Mouse (Mus musculus) intestine, embryonic 14.5 days (tissue): Measurements from ENCODE around the gene Olfr791. TPM values are rescaled to one million over a fixed set of nuclear protein-coding genes. Genes with fewer than 3 reads are reported as not detected.

Source experiments
- ATAC-seq: fragments of 200-750 bp; cut with Nextera tagmentation; replicated peaks from 2 replicates; pipeline ENCODE4 v1.8.0; 2017; ENCODE audit warnings: low read depth, moderate number of reproducible peaks, moderate TSS enrichment, moderate library complexity; ENCODE audit not compliant: low FRiP score, low TSS enrichment
- DNase-seq: peaks from one replicate; pipeline ENCODE4 v3.0.0-alpha.2; 2018; ENCODE audit warnings: low spot score
- H3K27ac ChIP-seq: fragments of 300-500 bp; sonication (generic); 2 replicates; pipeline ENCODE4 v1.5.1; 2014; ENCODE audit warnings: low read depth, mild to moderate bottlenecking, control low read depth
- H3K27me3 ChIP-seq: fragments of 300-500 bp; sonication (generic); replicated peaks from 2 replicates; pipeline ENCODE4 v1.6.1; 2014; ENCODE audit warnings: low read length, control low read depth; ENCODE audit not compliant: control insufficient read depth, insufficient read depth
- H3K36me3 ChIP-seq: fragments of 300-500 bp; sonication (generic); 2 replicates; pipeline ENCODE4 v1.6.1; 2014; ENCODE audit warnings: low read length, control low read depth; ENCODE audit not compliant: control insufficient read depth, insufficient read depth
- H3K4me1 ChIP-seq: fragments of 300-500 bp; sonication (generic); replicated peaks from 2 replicates; pipeline ENCODE4 v1.6.1; 2014; ENCODE audit warnings: low read length, control low read depth, mixed read lengths; ENCODE audit not compliant: control insufficient read depth, insufficient read depth
- H3K4me2 ChIP-seq: fragments of 300-500 bp; sonication (generic); 2 replicates; pipeline ENCODE4 v1.6.1; 2014; ENCODE audit warnings: low read length
- H3K4me3 ChIP-seq: fragments of 300-500 bp; sonication (generic); 2 replicates; pipeline ENCODE4 v1.5.1; 2014; ENCODE audit warnings: low read depth, low read length, control low read depth, mixed read lengths
- H3K9ac ChIP-seq: fragments of 300-500 bp; sonication (generic); 2 replicates; pipeline ENCODE4 v1.6.1; 2014; ENCODE audit warnings: mild to moderate bottlenecking, low read length
- H3K9me3 ChIP-seq: fragments of 300-500 bp; sonication (generic); 2 replicates; pipeline ENCODE4 v1.6.1; 2016; ENCODE audit warnings: low read length, control low read depth; ENCODE audit not compliant: control insufficient read depth
- WGBS: fragments of 180-500 bp; shearing (Covaris S2); extraction: QIAGEN DNeasy Blood & Tissue Kit; methylation state at CpG from one replicate; pipeline ENCODE4 v1.1.7; 2014; 5-methylcytosine and 5-hydroxymethylcytosine counted together
- polyA plus RNA-seq: library from polyadenylated mRNA; unstranded; fragments of >200 nt; fragmentation: Nextera tagmentation; extraction: Ambion mirVana; gene quantifications from 2 replicates; pipeline ENCODE4 v1.2.1, GENCODE M21; 2014

Olfr791 gene
- not detected in 2 replicates for polyA plus RNA-seq

- ATAC-seq (no peak), DNase-seq (no peak)
- WGBS, result 70% methylated on average over 3 of the region's 3 CpGs
- H3K9me3 ChIP-seq, result no peaks in the 10 kb centered on the region
- H3K27me3 ChIP-seq, result no peaks in the 10 kb centered on the region
- no peak within 1 kb of the TSS for H3K4me2 ChIP-seq
- no peak within 1 kb of the TSS for H3K27ac ChIP-seq
- no peak within 1 kb of the TSS for H3K9ac ChIP-seq
- no peaks in the 10 kb centered on the region for H3K4me1 ChIP-seq
- H3K36me3 ChIP-seq, result no peaks in the 10 kb centered on the region
- H3K4me3 ChIP-seq, result no peak within 1 kb of the TSS
Observed at GRCm38 (mm10) chr10:129521492-129521891, at the start of gene Olfr791. Gene Olfr791, plus strand, starts transcription at chr10:129521792.

- Histone ChIP-seq H3K9me3 (no peaks in the 10 kb centered on the region), H3K9ac (no peak overlapping the region), H3K4me3 (no peak overlapping the region), H3K36me3 (no peaks in the 10 kb centered on the region), H3K4me2 (no peak overlapping the region), H3K4me1 (no peaks in the 10 kb centered on the region), H3K27me3 (no peaks in the 10 kb centered on the region), H3K27ac (no peak overlapping the region)
- WGBS, result 64% methylated on average over 2 of the region's 2 CpGs
- DNase-seq (no peak), ATAC-seq (no peak)
Observed at GRCm38 (mm10) chr10:129473256-129473655, 48.3 kb upstream of the Olfr791 start.

GRCm38 (mm10) chr10:129473723-129474122, 47.9 kb upstream of the Olfr791 start:
- DNase-seq (no peak), ATAC-seq (no peak)
- Histone ChIP-seq H3K9me3 (no peaks in the 10 kb centered on the region), H3K4me2 (no peak overlapping the region), H3K27me3 (no peaks in the 10 kb centered on the region), H3K27ac (no peak overlapping the region), H3K4me3 (no peak overlapping the region), H3K4me1 (no peaks in the 10 kb centered on the region), H3K9ac (no peak overlapping the region), H3K36me3 (no peaks in the 10 kb centered on the region)

GRCm38 (mm10) chr10:129484452-129484851, 37.1 kb upstream of the Olfr791 start, which contains the start of gene Olfr789:
Gene Olfr789, plus strand, starts transcription at chr10:129484752.
- Histone ChIP-seq H3K36me3 (no peaks in the 10 kb centered on the region), H3K9me3 (no peaks in the 10 kb centered on the region), H3K27ac (no peak within 1 kb of the TSS), H3K9ac (no peak within 1 kb of the TSS), H3K4me1 (no peaks in the 10 kb centered on the region), H3K27me3 (no peaks in the 10 kb centered on the region), H3K4me2 (no peak within 1 kb of the TSS), H3K4me3 (no peak within 1 kb of the TSS)
- no peak for ATAC-seq
- no peak for DNase-seq
- 58% methylated on average over 2 of the region's 2 CpGs for WGBS

GRCm38 (mm10) chr10:129490101-129490500, 31.5 kb upstream of the Olfr791 start:
- Histone ChIP-seq H3K36me3 (no peaks in the 10 kb centered on the region), H3K4me3 (no peak overlapping the region), H3K27me3 (no peaks in the 10 kb centered on the region), H3K9ac (no peak overlapping the region), H3K4me2 (no peak overlapping the region), H3K27ac (no peak overlapping the region), H3K9me3 (no peaks in the 10 kb centered on the region), H3K4me1 (no peaks in the 10 kb centered on the region)
- DNase-seq (no peak), ATAC-seq (no peak)
- WGBS, result 80% methylated on average over 2 of the region's 2 CpGs

GRCm38 (mm10) chr10:129498192-129498591, 23.4 kb upstream of the Olfr791 start, which contains the start of gene Olfr790:
Gene Olfr790, plus strand, starts transcription at chr10:129498492.
- Histone ChIP-seq H3K4me3 (no peak within 1 kb of the TSS), H3K36me3 (no peaks in the 10 kb centered on the region), H3K4me2 (no peak within 1 kb of the TSS), H3K4me1 (no peaks in the 10 kb centered on the region), H3K27ac (no peak within 1 kb of the TSS), H3K9ac (no peak within 1 kb of the TSS), H3K27me3 (no peaks in the 10 kb centered on the region), H3K9me3 (no peaks in the 10 kb centered on the region)
- no peak for ATAC-seq
- DNase-seq, result no peak

GRCm38 (mm10) chr10:129538862-129539261, 17.3 kb downstream of the Olfr791 start, which contains the start of gene Olfr792:
Gene Olfr792, plus strand, starts transcription at chr10:129539162.
- no peaks in the 10 kb centered on the region for H3K36me3 ChIP-seq
- ATAC-seq, result no peak
- WGBS, result 85% methylated on average over 1 of the region's 1 CpGs
- no peak for DNase-seq
- no peaks in the 10 kb centered on the region for H3K4me1 ChIP-seq
- no peak within 1 kb of the TSS for H3K4me2 ChIP-seq
- no peak within 1 kb of the TSS for H3K4me3 ChIP-seq
- no peaks in the 10 kb centered on the region for H3K27me3 ChIP-seq
- H3K27ac ChIP-seq, result no peak within 1 kb of the TSS
- no peaks in the 10 kb centered on the region for H3K9me3 ChIP-seq
- no peak within 1 kb of the TSS for H3K9ac ChIP-seq

- no peaks in the 10 kb centered on the region for H3K9me3 ChIP-seq
- H3K27ac ChIP-seq, result no peak overlapping the region
- DNase-seq, result no peak
- no peaks in the 10 kb centered on the region for H3K36me3 ChIP-seq
- H3K4me2 ChIP-seq, result no peak overlapping the region
- H3K4me3 ChIP-seq, result no peak overlapping the region
- no peak for ATAC-seq
- H3K9ac ChIP-seq, result no peak overlapping the region
- no peaks in the 10 kb centered on the region for H3K27me3 ChIP-seq
- no peaks in the 10 kb centered on the region for H3K4me1 ChIP-seq
- 55% methylated on average over 1 of the region's 1 CpGs for WGBS
Observed at GRCm38 (mm10) chr10:129549354-129549753, 27.8 kb downstream of the Olfr791 start.

- Histone ChIP-seq H3K27ac (no peak within 1 kb of the TSS), H3K4me1 (no peaks in the 10 kb centered on the region), H3K27me3 (no peaks in the 10 kb centered on the region), H3K36me3 (no peaks in the 10 kb centered on the region), H3K9ac (no peak within 1 kb of the TSS), H3K4me3 (no peak within 1 kb of the TSS), H3K9me3 (no peaks in the 10 kb centered on the region), H3K4me2 (no peak within 1 kb of the TSS)
- ATAC-seq, result no peak
- DNase-seq, result no peak
- 83% methylated on average over 2 of the region's 2 CpGs for WGBS
Observed at GRCm38 (mm10) chr10:129567355-129567754, 45.8 kb downstream of the Olfr791 start, which contains the start of gene Olfr794. Gene Olfr794, plus strand, starts transcription at chr10:129567655.
